Mouse (Mus musculus) heart, embryonic 13.5 days (tissue): ENCODE measurements around the gene Sox1. TPM values are rescaled to one million over a fixed set of nuclear protein-coding genes. Genes with fewer than 3 reads are reported as not detected.

Experiments
- ATAC-seq: fragments of 200-750 bp; cut with Nextera tagmentation; 2 replicates; pipeline ENCODE4 v1.8.0; 2017; ENCODE audit warnings: moderate TSS enrichment; ENCODE audit not compliant: insufficient number of reproducible peaks, low FRiP score, low TSS enrichment; ENCODE audit errors: extremely low read depth
- H3K27ac ChIP-seq: fragments of 300-500 bp; sonication (generic); replicated peaks from 2 replicates; pipeline ENCODE4 v1.5.1; 2015; ENCODE audit warnings: moderate library complexity, mild to moderate bottlenecking, inconsistent platforms
- H3K27me3 ChIP-seq: fragments of 300-500 bp; sonication (generic); replicated peaks from 2 replicates; pipeline ENCODE4 v1.6.1; 2015; ENCODE audit warnings: mild to moderate bottlenecking, inconsistent platforms
- H3K36me3 ChIP-seq: fragments of 300-500 bp; sonication (generic); 2 replicates; pipeline ENCODE4 v1.6.1; 2015; ENCODE audit warnings: mild to moderate bottlenecking, inconsistent platforms
- H3K4me1 ChIP-seq: fragments of 300-500 bp; sonication (generic); 2 replicates; pipeline ENCODE4 v1.6.1; 2015; ENCODE audit warnings: inconsistent platforms
- H3K4me2 ChIP-seq: fragments of 300-500 bp; sonication (generic); 2 replicates; pipeline ENCODE4 v1.6.1; 2015; ENCODE audit warnings: inconsistent platforms, mild to moderate bottlenecking, moderate library complexity
- H3K4me3 ChIP-seq: fragments of 300-500 bp; sonication (generic); 2 replicates; pipeline ENCODE4 v1.5.1; 2015; ENCODE audit warnings: moderate library complexity, mild to moderate bottlenecking, inconsistent platforms
- H3K9ac ChIP-seq: fragments of 300-500 bp; sonication (generic); 2 replicates; pipeline ENCODE4 v1.6.1; 2015; ENCODE audit warnings: inconsistent platforms, mild to moderate bottlenecking, moderate library complexity
- H3K9me3 ChIP-seq: fragments of 300-500 bp; sonication (generic); 2 replicates; pipeline ENCODE4 v1.6.1; 2016; ENCODE audit warnings: inconsistent platforms
- WGBS: fragments of 180-500 bp; shearing (Covaris S2); methylation state at CpG from one replicate; pipeline ENCODE4 v1.1.7; 2015; ENCODE audit warnings: mixed read lengths; 5-methylcytosine and 5-hydroxymethylcytosine counted together
- polyA plus RNA-seq: library from polyadenylated mRNA; unstranded; fragments of >200 nt; fragmentation: Nextera tagmentation; extraction: Ambion mirVana; gene quantifications from 2 replicates; pipeline ENCODE4 v1.2.1, GENCODE M21; 2015

Sox1 gene
- polyA plus RNA-seq, 1 experiment from 2014 or later = not detected

- no peak overlapping the region for H3K4me2 ChIP-seq
- H3K4me3 ChIP-seq = 0 out of 2 replicates have a peak overlapping the region, but pooled peaks have one; percentile 5
- ATAC-seq = no peak
- H3K36me3 ChIP-seq = no peaks in the 10 kb centered on the region
- no peak overlapping the region for H3K9ac ChIP-seq
- peaks cover 98% of the 10 kb centered on the region for H3K27me3 ChIP-seq
- H3K4me1 ChIP-seq = peaks cover 17% of the 10 kb centered on the region
- 2% methylated on average over 35 of the region's 35 CpGs for WGBS
- no peaks in the 10 kb centered on the region for H3K9me3 ChIP-seq
- no peak overlapping the region for H3K27ac ChIP-seq
These were observed 6.5 kb downstream of the Sox1 start for GRCm38 (mm10) chr8:12401391-12402270.

- Histone ChIP-seq H3K27me3 (peaks cover 96% of the 10 kb centered on the region), H3K9ac (no peak overlapping the region), H3K36me3 (no peaks in the 10 kb centered on the region), H3K27ac (no peak overlapping the region), H3K4me1 (peaks cover 9% of the 10 kb centered on the region; the same call in 1 of the 2 replicates), H3K4me2 (no peak overlapping the region), H3K4me3 (no peak overlapping the region), H3K9me3 (no peaks in the 10 kb centered on the region)
- ATAC-seq = no peak
- WGBS = 5% methylated on average over 9 of the region's 9 CpGs
These were observed 7.6 kb downstream of the Sox1 start for GRCm38 (mm10) chr8:12402709-12403108.

GRCm38 (mm10) chr8:12408020-12408419, 12.9 kb downstream of the Sox1 start:
- no peaks in the 10 kb centered on the region for H3K4me1 ChIP-seq
- no peak overlapping the region for H3K4me2 ChIP-seq
- H3K9ac ChIP-seq = no peak overlapping the region
- no peaks in the 10 kb centered on the region for H3K36me3 ChIP-seq
- no peak overlapping the region for H3K4me3 ChIP-seq
- no peak overlapping the region for H3K27ac ChIP-seq
- WGBS = 17% methylated on average over 10 of the region's 10 CpGs
- peaks cover 5% of the 10 kb centered on the region; the same call in 1 of the 2 replicates for H3K9me3 ChIP-seq
- no peak for ATAC-seq
- peaks cover 90% of the 10 kb centered on the region for H3K27me3 ChIP-seq

- Histone ChIP-seq H3K9ac (no peak overlapping the region), H3K4me1 (no peaks in the 10 kb centered on the region), H3K27me3 (peaks cover 90% of the 10 kb centered on the region), H3K9me3 (peaks cover 5% of the 10 kb centered on the region; the same call in 1 of the 2 replicates), H3K36me3 (no peaks in the 10 kb centered on the region), H3K27ac (no peak overlapping the region), H3K4me3 (no peak overlapping the region), H3K4me2 (no peak overlapping the region)
- 59% methylated on average over 3 of the region's 3 CpGs for WGBS
- ATAC-seq = no peak
These were observed 14.9 kb downstream of the Sox1 start for GRCm38 (mm10) chr8:12409976-12410375.

- Histone ChIP-seq H3K27me3 (peaks cover 84% of the 10 kb centered on the region), H3K27ac (no peak overlapping the region), H3K9ac (no peak overlapping the region), H3K4me3 (no peak overlapping the region), H3K36me3 (no peaks in the 10 kb centered on the region), H3K9me3 (no peaks in the 10 kb centered on the region), H3K4me2 (no peak overlapping the region), H3K4me1 (no peaks in the 10 kb centered on the region)
- ATAC-seq = no peak
- 60% methylated on average over 2 of the region's 2 CpGs for WGBS
These were observed 22.0 kb downstream of the Sox1 start for GRCm38 (mm10) chr8:12417056-12417455.

GRCm38 (mm10) chr8:12420537-12420936, 25.4 kb downstream of the Sox1 start:
- H3K27ac ChIP-seq = no peak overlapping the region
- no peak overlapping the region for H3K9ac ChIP-seq
- no peak overlapping the region for H3K4me2 ChIP-seq
- H3K9me3 ChIP-seq = no peaks in the 10 kb centered on the region
- WGBS = 50% methylated on average over 2 of the region's 2 CpGs
- H3K27me3 ChIP-seq = peaks cover 89% of the 10 kb centered on the region
- H3K4me3 ChIP-seq = no peak overlapping the region
- H3K36me3 ChIP-seq = no peaks in the 10 kb centered on the region
- H3K4me1 ChIP-seq = no peaks in the 10 kb centered on the region
- ATAC-seq = no peak

GRCm38 (mm10) chr8:12425906-12426305, 30.8 kb downstream of the Sox1 start:
- no peak overlapping the region for H3K27ac ChIP-seq
- H3K9me3 ChIP-seq = no peaks in the 10 kb centered on the region
- no peak for ATAC-seq
- 79% methylated on average over 8 of the region's 8 CpGs for WGBS
- H3K4me2 ChIP-seq = no peak overlapping the region
- H3K27me3 ChIP-seq = peaks cover 93% of the 10 kb centered on the region
- H3K4me3 ChIP-seq = no peak overlapping the region
- H3K36me3 ChIP-seq = no peaks in the 10 kb centered on the region
- H3K4me1 ChIP-seq = peaks cover 19% of the 10 kb centered on the region
- no peak overlapping the region for H3K9ac ChIP-seq

DNA sequence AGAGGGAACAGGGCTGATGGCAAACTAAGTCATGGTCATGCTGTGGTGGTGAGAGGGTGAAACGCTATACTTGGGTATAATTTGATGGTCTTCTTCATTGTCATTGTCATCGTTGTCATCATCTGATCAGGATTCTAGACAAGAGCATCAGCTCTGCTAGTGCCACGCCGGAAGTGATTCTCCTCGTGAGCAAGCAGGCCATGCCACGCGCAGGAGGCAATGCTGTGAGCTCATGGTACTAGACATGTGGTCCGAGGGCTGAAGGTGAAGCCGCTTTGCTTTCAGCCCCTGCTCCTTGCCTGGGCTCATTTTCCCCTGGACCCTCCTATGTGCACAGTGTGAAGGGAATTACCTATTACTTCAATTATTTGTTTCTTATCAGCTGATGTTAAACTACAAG, 32.3 kb downstream of the Sox1 start:
- H3K27me3 ChIP-seq = peaks cover 100% of the 10 kb centered on the region
- WGBS = 71% methylated on average over 9 of the region's 9 CpGs
- no peak overlapping the region for H3K4me3 ChIP-seq
- H3K9me3 ChIP-seq = no peaks in the 10 kb centered on the region
- H3K36me3 ChIP-seq = no peaks in the 10 kb centered on the region
- no peak for ATAC-seq
- H3K4me2 ChIP-seq = no peak overlapping the region
- H3K9ac ChIP-seq = no peak overlapping the region
- H3K27ac ChIP-seq = no peak overlapping the region
- H3K4me1 ChIP-seq = peaks cover 22% of the 10 kb centered on the region

GRCm38 (mm10) chr8:12427886-12428799, 33.0 kb downstream of the Sox1 start:
- H3K4me3 ChIP-seq = no peak overlapping the region
- H3K4me1 ChIP-seq = peaks cover 22% of the 10 kb centered on the region
- no peak for ATAC-seq
- no peaks in the 10 kb centered on the region for H3K36me3 ChIP-seq
- no peak overlapping the region for H3K9ac ChIP-seq
- peak overlapping the region; percentile 6; the same call in 1 of the 2 replicates for H3K4me2 ChIP-seq
- H3K27me3 ChIP-seq = peaks cover 100% of the 10 kb centered on the region
- no peaks in the 10 kb centered on the region for H3K9me3 ChIP-seq
- WGBS = 20% methylated on average over 26 of the region's 26 CpGs
- H3K27ac ChIP-seq = no peak overlapping the region

- Histone ChIP-seq H3K27me3 (peaks cover 100% of the 10 kb centered on the region), H3K36me3 (no peaks in the 10 kb centered on the region), H3K27ac (no peak overlapping the region), H3K4me2 (no peak overlapping the region), H3K4me3 (no peak overlapping the region), H3K9ac (no peak overlapping the region), H3K4me1 (peaks cover 22% of the 10 kb centered on the region), H3K9me3 (no peaks in the 10 kb centered on the region)
- 21% methylated on average over 5 of the region's 5 CpGs for WGBS
- no peak for ATAC-seq
These were observed 33.8 kb downstream of the Sox1 start for GRCm38 (mm10) chr8:12428931-12429330.

- H3K27me3 ChIP-seq = peaks cover 100% of the 10 kb centered on the region
- ATAC-seq = no peak
- H3K27ac ChIP-seq = no peak overlapping the region
- no peaks in the 10 kb centered on the region for H3K9me3 ChIP-seq
- WGBS = 8% methylated on average over 9 of the region's 9 CpGs
- H3K4me3 ChIP-seq = no peak overlapping the region
- no peaks in the 10 kb centered on the region for H3K36me3 ChIP-seq
- H3K4me1 ChIP-seq = peaks cover 22% of the 10 kb centered on the region
- peak overlapping the region; percentile 51; the same call in 1 of the 2 replicates for H3K4me2 ChIP-seq
- H3K9ac ChIP-seq = no peak overlapping the region
These were observed 34.6 kb downstream of the Sox1 start for GRCm38 (mm10) chr8:12429601-12430172.
